Mouse (Mus musculus): ENCODE results near the gene Masp1.

Masp1 gene

DNA sequence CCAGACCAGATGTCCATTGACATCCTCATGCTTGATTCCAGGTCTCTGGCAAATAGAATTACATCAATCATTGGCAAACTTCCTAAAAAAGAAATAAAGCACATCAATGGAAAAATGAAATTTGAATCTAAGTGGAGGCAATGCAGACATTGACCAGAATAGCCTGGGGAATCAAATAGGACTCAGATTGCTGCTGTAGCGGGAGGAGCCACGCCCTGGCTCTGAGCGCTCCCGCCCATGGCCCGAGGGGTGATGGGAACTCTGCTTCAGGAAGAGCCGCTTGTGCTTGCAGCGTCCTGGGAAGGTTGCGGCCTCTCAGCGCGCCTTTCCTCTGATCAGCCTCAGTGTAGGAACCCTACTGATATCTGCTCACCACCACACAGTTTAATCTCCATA is 104.4 kb downstream of the Masp1 start:
- no peak for ATAC-seq (ENCODE audit: insufficient number of reproducible peaks, low FRiP score, low TSS enrichment)

DNA sequence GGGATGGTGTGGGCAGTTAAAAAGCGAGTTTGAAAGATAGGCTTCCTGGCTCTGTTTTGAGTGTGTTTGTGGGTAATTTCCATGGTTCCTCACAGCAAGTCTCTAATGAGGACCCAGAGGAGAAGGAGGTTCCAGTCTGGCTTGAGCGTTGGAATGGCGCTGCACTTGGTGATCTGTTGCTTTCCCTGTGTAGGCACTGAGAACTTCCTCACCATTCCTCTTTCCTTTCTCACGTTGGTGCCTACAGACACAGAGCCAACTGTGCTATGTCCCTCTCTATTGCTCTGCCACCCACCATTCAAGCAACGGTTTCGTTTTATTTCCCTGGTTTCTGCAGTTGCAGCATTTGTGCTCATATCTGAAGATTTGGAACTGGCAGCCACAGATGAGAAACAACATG is 107.7 kb downstream of the Masp1 start:
- no peak for ATAC-seq (ENCODE audit: insufficient number of reproducible peaks, low FRiP score, low TSS enrichment)

DNA sequence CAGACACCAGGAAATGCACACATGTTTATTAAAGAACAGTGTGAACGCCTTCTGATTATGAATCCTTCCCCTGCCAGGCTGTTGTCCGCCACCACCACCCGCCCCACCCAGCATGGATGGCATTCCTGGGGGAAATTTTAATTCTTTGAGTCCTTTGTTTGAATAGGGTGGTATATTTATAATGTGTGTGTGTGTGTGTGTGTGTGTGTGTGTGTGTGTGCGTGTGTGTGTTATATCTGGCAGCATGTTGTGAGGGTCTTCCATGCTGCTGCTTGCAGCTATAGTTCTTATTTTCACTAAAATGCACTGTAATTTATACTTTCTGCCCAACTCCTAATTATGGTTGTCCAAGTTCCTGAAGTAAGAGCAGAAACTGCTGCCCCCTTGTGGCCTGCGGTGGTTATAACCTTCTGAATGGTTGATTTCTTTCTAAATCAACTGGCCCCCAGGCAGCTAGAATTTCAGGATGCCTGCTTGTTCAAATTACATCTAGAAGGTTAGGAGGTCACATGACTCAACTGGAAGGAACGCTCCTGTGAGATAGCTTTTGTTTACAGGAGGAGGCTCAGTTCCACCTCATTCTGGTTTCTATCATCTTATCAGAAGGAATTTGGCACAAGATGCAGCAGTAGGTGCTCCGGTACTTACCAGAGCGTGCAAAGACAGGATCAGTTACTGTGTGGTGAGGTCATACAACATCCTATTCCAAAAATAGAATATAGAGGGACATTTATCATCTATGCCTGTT is 117.4 kb downstream of the Masp1 start:
- ATAC-seq (ENCODE audit: insufficient number of reproducible peaks, low FRiP score, low TSS enrichment) = no peak

DNA sequence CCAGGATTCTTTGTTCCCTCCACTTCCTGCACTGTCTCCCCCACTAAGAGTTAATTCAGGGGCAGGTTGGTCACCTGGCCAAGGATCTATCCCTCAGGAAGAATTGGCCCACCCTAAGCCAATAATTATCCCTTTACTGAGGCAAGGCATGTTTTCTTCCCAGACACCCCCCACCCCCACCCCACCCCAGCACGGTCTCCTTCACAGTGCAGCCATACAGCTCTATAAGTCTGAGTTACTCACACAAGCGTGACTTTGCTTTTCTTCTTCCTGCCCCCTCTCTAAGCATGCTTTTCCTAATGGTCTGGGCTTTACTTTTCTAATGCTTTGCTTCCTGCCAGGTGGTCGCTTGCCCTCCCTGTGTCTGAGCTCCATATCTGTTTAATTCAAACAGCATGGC is 118.7 kb downstream of the Masp1 start:
- ATAC-seq (ENCODE audit: insufficient number of reproducible peaks, low FRiP score, low TSS enrichment) = no peak

DNA sequence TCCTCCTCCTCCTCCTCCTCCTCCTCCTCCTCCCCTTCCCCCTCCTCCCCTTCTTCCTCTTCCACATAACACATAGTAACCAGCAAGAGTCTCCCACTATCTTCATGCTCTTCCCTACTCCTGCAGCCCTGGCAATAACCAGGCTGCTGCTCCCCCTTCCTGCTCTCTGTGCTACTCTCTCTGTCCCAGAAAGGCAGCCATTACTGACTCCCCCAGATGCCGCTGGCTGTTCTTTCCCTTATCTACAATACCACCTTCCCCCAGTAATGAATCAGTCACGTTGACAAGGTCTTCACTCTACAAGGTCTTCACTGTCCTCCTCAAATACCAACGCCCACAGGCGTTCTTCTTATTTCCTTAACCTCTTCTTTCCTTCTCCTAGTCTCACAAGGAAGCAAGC is 119.2 kb downstream of the Masp1 start:
- ATAC-seq (ENCODE audit: insufficient number of reproducible peaks, low FRiP score, low TSS enrichment) = no peak

All from cerebellum, adult (tissue).